Mouse (Mus musculus) heart, embryonic 11.5 days (tissue): ENCODE measurements around the gene Lax1. TPM values are rescaled to one million over a fixed set of nuclear protein-coding genes. Genes with fewer than 3 reads are reported as not detected.
"Not testable (repeated sequence)": the region's sequence is repeated elsewhere in the genome, so short reads cannot be mapped to it uniquely, and the experiment has no call there.

Source experiments
- ATAC-seq: fragments of 200-750 bp; cut with Nextera tagmentation; replicated peaks from 2 replicates; pipeline ENCODE4 v1.8.0; 2017; ENCODE audit warnings: moderate library complexity; ENCODE audit not compliant: insufficient number of reproducible peaks, low FRiP score, low TSS enrichment
- H3K27ac ChIP-seq: fragments of 300-500 bp; sonication (generic); 2 replicates; pipeline ENCODE4 v1.5.1; 2014; ENCODE audit warnings: mild to moderate bottlenecking, low read depth, low read length
- H3K27me3 ChIP-seq: fragments of 300-500 bp; sonication (generic); 2 replicates; pipeline ENCODE4 v1.6.1; 2014; ENCODE audit warnings: mild to moderate bottlenecking, low read length, mixed read lengths; ENCODE audit not compliant: control insufficient read depth, insufficient read depth
- H3K36me3 ChIP-seq: fragments of 300-500 bp; sonication (generic); 2 replicates; pipeline ENCODE4 v1.6.1; 2014; ENCODE audit warnings: mild to moderate bottlenecking, low read length, moderate library complexity, mixed read lengths; ENCODE audit not compliant: control insufficient read depth, insufficient read depth
- H3K4me1 ChIP-seq: fragments of 300-500 bp; sonication (generic); 2 replicates; pipeline ENCODE4 v1.6.1; 2014; ENCODE audit warnings: low read length; ENCODE audit not compliant: control insufficient read depth, insufficient read depth
- H3K4me2 ChIP-seq: fragments of 300-500 bp; sonication (generic); 2 replicates; pipeline ENCODE4 v1.6.1; 2014; ENCODE audit warnings: mild to moderate bottlenecking, moderate library complexity
- H3K4me3 ChIP-seq: fragments of 300-500 bp; sonication (generic); 2 replicates; pipeline ENCODE4 v1.5.1; 2014; ENCODE audit warnings: low read depth, low read length
- H3K9ac ChIP-seq: fragments of 300-500 bp; sonication (generic); 2 replicates; pipeline ENCODE4 v1.6.1; 2014; ENCODE audit warnings: mild to moderate bottlenecking, low read depth, low read length, moderate library complexity
- H3K9me3 ChIP-seq: fragments of 300-500 bp; sonication (generic); replicated peaks from 2 replicates; pipeline ENCODE4 v1.6.1; 2016; ENCODE audit warnings: low read length; ENCODE audit not compliant: control insufficient read depth
- WGBS: fragments of 180-500 bp; shearing (Covaris S2); extraction: QIAGEN DNeasy Blood & Tissue Kit; methylation state at CpG from one replicate; pipeline ENCODE4 v1.1.7; 2014; ENCODE audit not compliant: insufficient replicate concordance; 5-methylcytosine and 5-hydroxymethylcytosine counted together
- polyA plus RNA-seq: library from polyadenylated mRNA; unstranded; fragments of >200 nt; fragmentation: Nextera tagmentation; extraction: Ambion mirVana; gene quantifications from 2 replicates; pipeline ENCODE4 v1.2.1, GENCODE M21; 2014

Gene Lax1
- polyA plus RNA-seq, 1 experiment from 2014 or later = 0.09 TPM

DNA sequence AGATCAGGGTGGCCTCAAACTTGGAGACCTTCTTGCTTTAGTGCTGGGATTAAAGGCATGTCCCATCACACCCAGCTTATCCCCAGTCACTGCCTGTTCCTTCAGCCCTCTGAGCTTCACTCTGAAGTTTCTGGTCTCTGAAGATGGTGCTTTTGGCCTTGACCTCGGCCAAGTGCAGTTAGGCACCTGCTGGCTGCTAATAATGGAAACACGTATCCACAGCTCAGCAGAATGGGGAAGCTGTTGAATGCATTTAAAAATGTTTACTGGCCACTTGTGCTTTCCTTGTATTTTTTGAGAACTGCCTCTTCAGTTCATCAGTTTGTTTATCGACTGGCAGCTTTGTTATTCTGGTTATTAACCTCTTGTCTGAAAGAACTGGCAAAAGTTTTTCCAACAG, 18.1 kb downstream of the Lax1 start:
- Histone ChIP-seq H3K4me2 (no peak overlapping the region), H3K4me3 (no peak overlapping the region), H3K4me1 (no peaks in the 10 kb centered on the region), H3K9ac (no peak overlapping the region), H3K9me3 (no peaks in the 10 kb centered on the region), H3K27ac (no peak overlapping the region), H3K27me3 (no peaks in the 10 kb centered on the region), H3K36me3 (no peaks in the 10 kb centered on the region)
- 64% methylated on average over 3 of the region's 3 CpGs for WGBS
- no peak for ATAC-seq

DNA sequence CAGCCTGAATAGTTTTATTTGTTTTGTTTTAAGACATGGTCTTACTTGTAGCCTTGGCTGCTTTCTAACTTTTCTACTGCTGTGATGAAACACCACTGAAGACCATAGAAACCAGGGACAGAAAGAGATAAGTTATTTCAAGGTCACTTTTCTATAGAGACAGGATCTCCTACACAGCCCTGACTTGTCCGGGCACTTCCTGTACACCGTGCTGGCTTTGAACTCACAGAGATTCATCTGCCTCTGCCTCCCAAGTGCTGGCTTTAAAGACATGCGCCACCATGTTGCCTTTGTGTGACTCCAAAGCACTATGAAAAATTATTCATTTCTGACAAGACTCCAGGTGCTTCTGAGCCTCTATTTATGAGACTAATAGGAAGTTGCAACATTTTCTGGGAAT, 18.6 kb downstream of the Lax1 start:
- H3K27me3 ChIP-seq = no peaks in the 10 kb centered on the region
- ATAC-seq = no peak
- H3K4me2 ChIP-seq = no peak overlapping the region
- H3K4me1 ChIP-seq = no peaks in the 10 kb centered on the region
- no peaks in the 10 kb centered on the region for H3K36me3 ChIP-seq
- H3K9ac ChIP-seq = no peak overlapping the region
- H3K4me3 ChIP-seq = no peak overlapping the region
- H3K9me3 ChIP-seq = no peaks in the 10 kb centered on the region
- no peak overlapping the region for H3K27ac ChIP-seq
- WGBS = 81% methylated on average over 3 of the region's 3 CpGs

- WGBS = 75% methylated on average over 6 of the region's 6 CpGs
- Histone ChIP-seq H3K27ac (no peak overlapping the region), H3K4me2 (no peak overlapping the region), H3K4me1 (no peaks in the 10 kb centered on the region), H3K4me3 (no peak overlapping the region), H3K36me3 (no peaks in the 10 kb centered on the region), H3K9ac (no peak overlapping the region), H3K9me3 (no peaks in the 10 kb centered on the region), H3K27me3 (no peaks in the 10 kb centered on the region)
- ATAC-seq = no peak
These were observed 19.1 kb downstream of the Lax1 start for GRCm38 (mm10) chr1:133670776-133671175.

GRCm38 (mm10) chr1:133670190-133670589, 19.7 kb downstream of the Lax1 start:
- WGBS = 69% methylated on average over 12 of the region's 12 CpGs
- Histone ChIP-seq H3K27ac (no peak overlapping the region), H3K36me3 (no peaks in the 10 kb centered on the region), H3K4me3 (no peak overlapping the region), H3K9me3 (no peaks in the 10 kb centered on the region), H3K27me3 (no peaks in the 10 kb centered on the region), H3K4me2 (no peak overlapping the region), H3K4me1 (no peaks in the 10 kb centered on the region), H3K9ac (no peak overlapping the region)
- no peak for ATAC-seq

- 82% methylated on average over 3 of the region's 3 CpGs for WGBS
- Histone ChIP-seq H3K4me3 (no peak overlapping the region), H3K4me2 (no peak overlapping the region), H3K36me3 (no peaks in the 10 kb centered on the region), H3K9me3 (no peaks in the 10 kb centered on the region), H3K9ac (no peak overlapping the region), H3K27ac (no peak overlapping the region), H3K4me1 (no peaks in the 10 kb centered on the region), H3K27me3 (no peaks in the 10 kb centered on the region)
- ATAC-seq = no peak
These were observed 21.3 kb downstream of the Lax1 start for GRCm38 (mm10) chr1:133668618-133669017.

DNA sequence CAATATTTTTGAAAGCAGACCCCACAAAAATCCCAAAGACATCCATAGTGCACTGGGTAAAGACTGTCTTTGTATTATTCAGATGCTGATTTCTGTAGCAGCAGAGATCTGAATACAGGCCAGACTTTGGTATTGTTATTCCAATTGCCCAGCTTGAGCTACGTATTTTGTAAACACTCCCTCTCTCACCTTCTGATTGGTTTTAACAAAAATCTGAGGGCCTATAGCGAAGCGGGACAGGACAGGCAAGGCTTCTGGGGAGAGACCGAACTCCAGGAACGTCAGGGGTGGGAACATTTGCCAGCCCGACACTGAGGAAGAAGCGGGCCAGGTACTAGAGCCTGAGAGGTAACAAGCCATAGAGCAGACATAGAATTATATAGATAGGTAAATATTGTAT, 22.2 kb downstream of the Lax1 start:
- H3K9ac ChIP-seq = no peak overlapping the region
- no peak overlapping the region for H3K4me3 ChIP-seq
- H3K9me3 ChIP-seq = no peaks in the 10 kb centered on the region
- H3K27me3 ChIP-seq = no peaks in the 10 kb centered on the region
- H3K4me2 ChIP-seq = no peak overlapping the region
- no peak for ATAC-seq
- no peaks in the 10 kb centered on the region for H3K4me1 ChIP-seq
- no peaks in the 10 kb centered on the region for H3K36me3 ChIP-seq
- 51% methylated on average over 7 of the region's 7 CpGs for WGBS
- no peak overlapping the region for H3K27ac ChIP-seq

GRCm38 (mm10) chr1:133665713-133666112, 24.2 kb downstream of the Lax1 start:
- not testable (repeated sequence) for H3K27ac ChIP-seq, H3K36me3 ChIP-seq, H3K4me1 ChIP-seq, H3K9ac ChIP-seq, ATAC-seq, H3K4me3 ChIP-seq, H3K9me3 ChIP-seq, H3K27me3 ChIP-seq, H3K4me2 ChIP-seq
- 76% methylated on average over 6 of the region's 8 CpGs for WGBS

DNA sequence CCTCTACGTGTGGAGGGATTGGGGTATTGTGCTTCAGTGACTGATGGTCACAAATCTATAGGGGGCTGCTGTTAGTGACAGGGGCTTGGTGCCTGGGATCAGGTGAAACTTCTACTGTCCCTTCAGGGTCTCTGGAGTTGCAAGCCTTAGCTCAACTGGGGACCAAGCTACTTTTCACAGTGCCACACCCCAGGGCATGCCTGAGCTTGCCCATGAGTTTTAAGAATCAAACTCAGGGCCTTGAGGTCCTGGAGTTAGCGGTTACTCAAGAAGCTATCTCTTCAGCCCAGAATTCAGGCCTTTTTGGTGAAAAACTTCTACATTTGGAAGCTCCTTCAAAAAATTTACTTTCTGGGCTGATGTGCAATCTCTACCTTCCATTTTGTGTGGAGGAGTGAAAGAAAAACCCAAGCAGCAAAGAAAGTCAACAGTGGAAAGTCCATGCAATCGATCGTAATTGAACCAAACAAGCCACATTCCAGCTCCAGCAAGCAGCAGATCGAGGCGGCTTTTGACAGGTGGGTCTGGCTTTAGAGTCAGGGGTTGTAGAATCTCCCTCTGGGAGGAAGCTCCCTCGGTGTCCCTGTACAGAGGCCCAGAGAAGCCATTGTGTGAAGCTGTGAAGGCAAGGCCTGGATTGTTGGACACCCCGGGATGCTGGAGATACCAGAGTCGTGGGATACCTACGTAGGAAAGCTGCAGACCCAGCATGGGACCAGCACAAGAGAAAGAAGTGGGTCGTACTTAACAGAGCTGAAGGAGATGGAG, 25.5 kb downstream of the Lax1 start:
- H3K9me3 ChIP-seq = no peaks in the 10 kb centered on the region
- no peak for ATAC-seq
- no peak overlapping the region for H3K27ac ChIP-seq
- H3K9ac ChIP-seq = no peak overlapping the region
- 74% methylated on average over 11 of the region's 11 CpGs for WGBS
- H3K4me1 ChIP-seq = peaks cover 7% of the 10 kb centered on the region
- no peaks in the 10 kb centered on the region for H3K27me3 ChIP-seq
- H3K36me3 ChIP-seq = peaks cover 2% of the 10 kb centered on the region; the same call in 1 of the 2 replicates
- no peak overlapping the region for H3K4me2 ChIP-seq
- H3K4me3 ChIP-seq = no peak overlapping the region

DNA sequence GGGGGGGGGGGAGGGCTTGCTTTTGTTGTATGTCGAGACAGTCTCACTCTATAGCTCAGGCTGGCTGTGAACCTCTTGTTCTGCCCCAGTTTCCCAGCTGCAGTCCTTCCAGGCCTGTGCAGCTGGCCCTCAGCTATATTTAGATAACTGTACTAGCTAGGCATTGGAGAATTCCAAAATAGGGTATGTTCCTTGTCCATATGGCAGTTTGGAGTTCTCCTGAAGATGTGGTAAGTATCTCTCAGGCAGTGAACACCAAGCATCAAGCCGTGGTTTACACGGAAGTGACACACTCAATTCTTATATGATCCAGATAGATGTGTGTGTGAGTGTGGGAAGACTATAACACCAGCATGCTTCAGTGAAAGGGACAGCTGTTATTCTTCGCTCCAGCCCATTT, 26.5 kb downstream of the Lax1 start:
- Histone ChIP-seq H3K36me3 (peaks cover 4% of the 10 kb centered on the region; the same call in 1 of the 2 replicates), H3K4me3 (no peak overlapping the region), H3K27ac (0 out of 2 replicates have a peak overlapping the region, but pooled peaks have one; percentile 10), H3K4me1 (peaks cover 16% of the 10 kb centered on the region), H3K9me3 (no peaks in the 10 kb centered on the region), H3K27me3 (no peaks in the 10 kb centered on the region), H3K4me2 (no peak overlapping the region), H3K9ac (no peak overlapping the region)
- 63% methylated on average over 4 of the region's 4 CpGs for WGBS
- no peak for ATAC-seq
